16 mouse cellular contexts compared by ENCODE assay signal in genomic region chr19:29474803-29475202, GRCm38 (mm10).
"Had no signal": no experiment of that assay in that cellular context is flagged by ENCODE, and none has a peak within 500 bp of the region (broad histone marks: within the 10 kb centered on the region; RNA-seq: fewer than 3 reads in every experiment).

No protein-coding gene starts in this region.

- ATAC-seq: midbrain, embryonic 15.5 days had no signal

- H3K27me3 ChIP-seq: liver, embryonic 13.5 days; midbrain, embryonic 15.5 days; neural tube, embryonic 12.5 days; neural tube, embryonic 15.5 days had no signal

- H3K36me3 ChIP-seq: liver, embryonic 13.5 days; midbrain, embryonic 15.5 days; neural tube, embryonic 12.5 days; neural tube, embryonic 15.5 days had no signal

- H3K4me3 ChIP-seq: liver, embryonic 13.5 days; midbrain, embryonic 15.5 days; neural tube, embryonic 12.5 days; neural tube, embryonic 15.5 days had no signal

- H3K27ac ChIP-seq: liver, embryonic 13.5 days; midbrain, embryonic 15.5 days; neural tube, embryonic 12.5 days; neural tube, embryonic 15.5 days had no signal

- DNase-seq: kidney, adult 9 months; kidney, postnatal 14 days; kidney, postnatal 4 days; layer of hippocampus, adult 9-11 months; liver, embryonic 13.5 days; lung, adult 2 months; lung, postnatal 14 days; lung, postnatal 4 days; retina, postnatal 1 day; right cerebral cortex, postnatal 25 days; thymus, adult 18-20 months; thymus, postnatal 36 days had no signal

- H3K9me3 ChIP-seq: liver, embryonic 13.5 days; midbrain, embryonic 15.5 days; neural tube, embryonic 12.5 days; neural tube, embryonic 15.5 days had no signal

- H3K4me2 ChIP-seq: liver, embryonic 13.5 days; midbrain, embryonic 11.5 days; midbrain, embryonic 15.5 days; neural tube, embryonic 12.5 days; neural tube, embryonic 15.5 days had no signal

- H3K9ac ChIP-seq: liver, embryonic 13.5 days; midbrain, embryonic 15.5 days; neural tube, embryonic 12.5 days; neural tube, embryonic 15.5 days had no signal
